Mouse (Mus musculus) brain, embryonic 14.5 days (tissue): ENCODE data around the gene Gfod2.

Source experiments
- CTCF ChIP-seq: fragments of 200-500 bp; IDR thresholded peaks from 2 replicates; pipeline ENCODE4 v1.5.1; 2012; ENCODE audit warnings: inconsistent platforms, mild to moderate bottlenecking, moderate library complexity, borderline replicate concordance; ENCODE audit not compliant: insufficient read depth, insufficient read length; ENCODE audit errors: extremely low read depth
- POLR2A ChIP-seq: fragments of 200-500 bp; IDR thresholded peaks from 2 replicates; pipeline ENCODE4 v1.6.1; 2012; ENCODE audit warnings: mild to moderate bottlenecking, inconsistent platforms, borderline replicate concordance; ENCODE audit not compliant: poor library complexity, insufficient read depth, insufficient read length, severe bottlenecking; ENCODE audit errors: extremely low read depth

- TF ChIP-seq CTCF = no peak
- TF ChIP-seq POLR2A = no peak
These were observed 30.9 kb downstream of the Gfod2 start for GRCm38 (mm10) chr8:105727397-105728124.
